Mouse (Mus musculus) lung, embryonic 14.5 days (tissue): ENCODE measurements at regions not wholly inside any gene's neighbourhood (a gene's known extent, or its start where the extent isn't known, plus 50 kb on each side); places are given as distances from the start of the nearest gene placed in this dataset.
A peak's percentile ranks its signal among the peaks of the same experiment; 100 is the strongest.

ENCODE experiments used
- ATAC-seq: fragments of 200-750 bp; cut with Nextera tagmentation; 2 replicates; pipeline ENCODE4 v1.8.0; 2017; ENCODE audit warnings: mild to moderate bottlenecking, moderate TSS enrichment, moderate library complexity; ENCODE audit not compliant: insufficient read depth
- DNase-seq: peaks from one replicate; pipeline ENCODE4 v3.0.0-alpha.2; 2015
- H3K27ac ChIP-seq: fragments of 300-500 bp; sonication (generic); 2 replicates; pipeline ENCODE4 v1.5.1; 2014; ENCODE audit warnings: low read depth, mild to moderate bottlenecking, moderate library complexity
- H3K27me3 ChIP-seq: fragments of 300-500 bp; sonication (generic); 2 replicates; pipeline ENCODE4 v1.6.1; 2014; ENCODE audit warnings: low read length, control low read depth; ENCODE audit not compliant: insufficient read depth
- H3K36me3 ChIP-seq: fragments of 300-500 bp; sonication (generic); 2 replicates; pipeline ENCODE4 v1.6.1; 2014; ENCODE audit warnings: control low read depth; ENCODE audit not compliant: insufficient read depth
- H3K4me1 ChIP-seq: fragments of 300-500 bp; sonication (generic); 2 replicates; pipeline ENCODE4 v1.6.1; 2014; ENCODE audit warnings: antibody characterized with exemption, control low read depth; ENCODE audit not compliant: insufficient read depth
- H3K4me2 ChIP-seq: fragments of 300-500 bp; sonication (generic); 2 replicates; pipeline ENCODE4 v1.6.1; 2014; ENCODE audit warnings: mild to moderate bottlenecking
- H3K4me3 ChIP-seq: fragments of 300-500 bp; sonication (generic); 2 replicates; pipeline ENCODE4 v1.5.1; 2014; ENCODE audit warnings: low read depth, low read length
- H3K9ac ChIP-seq: fragments of 300-500 bp; sonication (generic); 2 replicates; pipeline ENCODE4 v1.6.1; 2014
- H3K9me3 ChIP-seq: fragments of 300-500 bp; sonication (generic); 2 replicates; pipeline ENCODE4 v1.6.1; 2016; ENCODE audit warnings: low read depth, low read length, control low read depth
- CTCF ChIP-seq: IDR thresholded peaks from 2 replicates; pipeline ENCODE4 v1.5.1; 2016; ENCODE audit warnings: antibody characterized with exemption, low read depth
- WGBS: fragments of 180-500 bp; shearing (Covaris S2); extraction: QIAGEN DNeasy Blood & Tissue Kit; methylation state at CpG from one replicate; pipeline ENCODE4 v1.1.7; 2014; 5-methylcytosine and 5-hydroxymethylcytosine counted together

GRCm38 (mm10) chr6:31660778-31661177, 97.0 kb upstream of the Podxl start:
- DNase-seq (peak; percentile 87), ATAC-seq (peak; percentile 31; the same call in 1 of the 2 replicates)
- no peak overlapping the region for H3K4me3 ChIP-seq
- no peaks in the 10 kb centered on the region for H3K9me3 ChIP-seq
- H3K27ac ChIP-seq = no peak overlapping the region
- WGBS = 6% methylated on average over 8 of the region's 8 CpGs
- no peaks in the 10 kb centered on the region for H3K27me3 ChIP-seq
- H3K4me2 ChIP-seq = no peak overlapping the region
- no peaks in the 10 kb centered on the region for H3K36me3 ChIP-seq
- peak; percentile 95 for TF ChIP-seq CTCF
- no peaks in the 10 kb centered on the region for H3K4me1 ChIP-seq
- H3K9ac ChIP-seq = no peak overlapping the region

GRCm38 (mm10) chr6:31659901-31660300, 96.1 kb upstream of the Podxl start:
- Histone ChIP-seq H3K4me3 (no peak overlapping the region), H3K27me3 (no peaks in the 10 kb centered on the region), H3K9ac (no peak overlapping the region), H3K27ac (no peak overlapping the region), H3K36me3 (no peaks in the 10 kb centered on the region), H3K4me2 (no peak overlapping the region), H3K4me1 (no peaks in the 10 kb centered on the region), H3K9me3 (no peaks in the 10 kb centered on the region)
- no peak for TF ChIP-seq CTCF
- no peak for ATAC-seq
- WGBS = 48% methylated on average over 4 of the region's 4 CpGs
- DNase-seq = no peak

GRCm38 (mm10) chr6:31658447-31659199, 94.8 kb upstream of the Podxl start:
- no peaks in the 10 kb centered on the region for H3K4me1 ChIP-seq
- ATAC-seq (no peak), DNase-seq (no peak)
- no peak overlapping the region for H3K4me2 ChIP-seq
- H3K9me3 ChIP-seq = no peaks in the 10 kb centered on the region
- H3K36me3 ChIP-seq = no peaks in the 10 kb centered on the region
- H3K4me3 ChIP-seq = no peak overlapping the region
- 81% methylated on average over 19 of the region's 19 CpGs for WGBS
- no peak overlapping the region for H3K9ac ChIP-seq
- TF ChIP-seq CTCF = no peak
- H3K27me3 ChIP-seq = no peaks in the 10 kb centered on the region
- no peak overlapping the region for H3K27ac ChIP-seq

GRCm38 (mm10) chr6:31650791-31651476, 87.2 kb upstream of the Podxl start:
- H3K4me1 ChIP-seq = no peaks in the 10 kb centered on the region
- no peak overlapping the region for H3K4me2 ChIP-seq
- H3K9ac ChIP-seq = no peak overlapping the region
- no peak overlapping the region for H3K4me3 ChIP-seq
- no peaks in the 10 kb centered on the region for H3K9me3 ChIP-seq
- no peak for TF ChIP-seq CTCF
- H3K27me3 ChIP-seq = no peaks in the 10 kb centered on the region
- no peak for DNase-seq
- no peak overlapping the region for H3K27ac ChIP-seq
- no peak for ATAC-seq
- no peaks in the 10 kb centered on the region for H3K36me3 ChIP-seq
- WGBS = 49% methylated on average over 7 of the region's 7 CpGs

GRCm38 (mm10) chr6:31645261-31645660, 81.5 kb upstream of the Podxl start:
- Histone ChIP-seq H3K27ac (no peak overlapping the region), H3K4me3 (no peak overlapping the region), H3K4me2 (no peak overlapping the region), H3K27me3 (no peaks in the 10 kb centered on the region), H3K4me1 (no peaks in the 10 kb centered on the region), H3K9me3 (no peaks in the 10 kb centered on the region), H3K9ac (no peak overlapping the region), H3K36me3 (no peaks in the 10 kb centered on the region)
- 80% methylated on average over 6 of the region's 6 CpGs for WGBS
- ATAC-seq = no peak
- no peak for DNase-seq
- TF ChIP-seq CTCF = no peak

GRCm38 (mm10) chr6:31644504-31644903, 80.7 kb upstream of the Podxl start:
- H3K9me3 ChIP-seq = no peaks in the 10 kb centered on the region
- H3K4me3 ChIP-seq = no peak overlapping the region
- ATAC-seq (no peak), DNase-seq (no peak)
- no peak overlapping the region for H3K27ac ChIP-seq
- no peaks in the 10 kb centered on the region for H3K27me3 ChIP-seq
- H3K36me3 ChIP-seq = no peaks in the 10 kb centered on the region
- 69% methylated on average over 5 of the region's 5 CpGs for WGBS
- TF ChIP-seq CTCF = no peak
- H3K4me1 ChIP-seq = no peaks in the 10 kb centered on the region
- no peak overlapping the region for H3K9ac ChIP-seq
- no peak overlapping the region for H3K4me2 ChIP-seq

- 29% methylated on average over 13 of the region's 13 CpGs for WGBS
- no peak overlapping the region for H3K9ac ChIP-seq
- H3K4me2 ChIP-seq = peak overlapping the region; percentile 41
- no peaks in the 10 kb centered on the region for H3K27me3 ChIP-seq
- H3K4me1 ChIP-seq = peaks cover 4% of the 10 kb centered on the region
- H3K27ac ChIP-seq = peak overlapping the region; percentile 68
- no peak overlapping the region for H3K4me3 ChIP-seq
- ATAC-seq (peak; percentile 71; the same call in 1 of the 2 replicates), DNase-seq (peak; percentile 75)
- H3K36me3 ChIP-seq = no peaks in the 10 kb centered on the region
- TF ChIP-seq CTCF = no peak
- no peaks in the 10 kb centered on the region for H3K9me3 ChIP-seq
These were observed 78.7 kb upstream of the Podxl start for GRCm38 (mm10) chr6:31642451-31642942.
